Mouse (Mus musculus) heart, embryonic 16.5 days (tissue): ENCODE measurements around the gene Ngfr. TPM values are rescaled to one million over a fixed set of nuclear protein-coding genes. Genes with fewer than 3 reads are reported as not detected.

Experiments
- ATAC-seq: fragments of 200-750 bp; cut with Nextera tagmentation; replicated peaks from 2 replicates; pipeline ENCODE4 v1.8.0; 2017; ENCODE audit warnings: moderate number of reproducible peaks; ENCODE audit not compliant: insufficient read depth, low FRiP score; ENCODE audit errors: extremely low read depth
- H3K27ac ChIP-seq: fragments of 300-500 bp; sonication (generic); 2 replicates; pipeline ENCODE4 v1.5.1; 2014; ENCODE audit warnings: mild to moderate bottlenecking, low read length, control low read depth, moderate library complexity
- H3K27me3 ChIP-seq: fragments of 300-500 bp; sonication (generic); 2 replicates; pipeline ENCODE4 v1.6.1; 2014; ENCODE audit warnings: low read length, mixed read lengths; ENCODE audit not compliant: control insufficient read depth, insufficient read depth
- H3K36me3 ChIP-seq: fragments of 300-500 bp; sonication (generic); 2 replicates; pipeline ENCODE4 v1.6.1; 2014; ENCODE audit not compliant: control insufficient read depth, insufficient read depth
- H3K4me1 ChIP-seq: fragments of 300-500 bp; sonication (generic); 2 replicates; pipeline ENCODE4 v1.6.1; 2014; ENCODE audit warnings: low read length, mixed read lengths; ENCODE audit not compliant: control insufficient read depth, insufficient read depth
- H3K4me2 ChIP-seq: fragments of 300-500 bp; sonication (generic); 2 replicates; pipeline ENCODE4 v1.6.1; 2014; ENCODE audit warnings: low read depth, mild to moderate bottlenecking, control low read depth, low read length
- H3K4me3 ChIP-seq: fragments of 300-500 bp; sonication (generic); 2 replicates; pipeline ENCODE4 v1.5.1; 2014; ENCODE audit warnings: mild to moderate bottlenecking, control low read depth, low read length
- H3K9ac ChIP-seq: fragments of 300-500 bp; sonication (generic); 2 replicates; pipeline ENCODE4 v1.6.1; 2014; ENCODE audit warnings: low read length, control low read depth
- H3K9me3 ChIP-seq: fragments of 300-500 bp; sonication (generic); replicated peaks from 2 replicates; pipeline ENCODE4 v1.6.1; 2016; ENCODE audit warnings: low read length; ENCODE audit not compliant: control insufficient read depth
- WGBS: fragments of 180-500 bp; shearing (Covaris S2); extraction: QIAGEN DNeasy Blood & Tissue Kit; methylation state at CpG from one replicate; pipeline ENCODE4 v1.1.7; 2014; 5-methylcytosine and 5-hydroxymethylcytosine counted together
- polyA plus RNA-seq: library from polyadenylated mRNA; unstranded; fragments of >200 nt; fragmentation: Nextera tagmentation; extraction: Ambion mirVana; gene quantifications from 2 replicates; pipeline ENCODE4 v1.2.1, GENCODE M21; 2015

Gene Ngfr
- polyA plus RNA-seq, 1 experiment from 2014 or later, result 5.3 TPM

- peaks cover 7% of the 10 kb centered on the region for H3K4me1 ChIP-seq
- H3K9me3 ChIP-seq, result no peaks in the 10 kb centered on the region
- no peak overlapping the region for H3K4me3 ChIP-seq
- H3K9ac ChIP-seq, result no peak overlapping the region
- no peak overlapping the region for H3K27ac ChIP-seq
- ATAC-seq, result no peak
- WGBS, result 48% methylated on average over 8 of the region's 8 CpGs
- no peak overlapping the region for H3K4me2 ChIP-seq
- peaks cover 56% of the 10 kb centered on the region for H3K27me3 ChIP-seq
- no peaks in the 10 kb centered on the region for H3K36me3 ChIP-seq
Observed at GRCm38 (mm10) chr11:95576299-95576698, 11.2 kb downstream of the Ngfr start.

GRCm38 (mm10) chr11:95575791-95576190 is 11.7 kb downstream of the Ngfr start:
- peaks cover 9% of the 10 kb centered on the region for H3K4me1 ChIP-seq
- H3K9me3 ChIP-seq, result no peaks in the 10 kb centered on the region
- no peak overlapping the region for H3K9ac ChIP-seq
- peaks cover 54% of the 10 kb centered on the region for H3K27me3 ChIP-seq
- no peak overlapping the region for H3K27ac ChIP-seq
- H3K36me3 ChIP-seq, result no peaks in the 10 kb centered on the region
- WGBS, result 19% methylated on average over 13 of the region's 13 CpGs
- H3K4me3 ChIP-seq, result no peak overlapping the region
- no peak for ATAC-seq
- H3K4me2 ChIP-seq, result peak overlapping the region; percentile 3; the same call in 1 of the 2 replicates

GRCm38 (mm10) chr11:95574786-95575334 is 12.7 kb downstream of the Ngfr start:
- Histone ChIP-seq H3K4me3 (no peak overlapping the region), H3K9me3 (no peaks in the 10 kb centered on the region), H3K4me2 (no peak overlapping the region), H3K27ac (no peak overlapping the region), H3K9ac (no peak overlapping the region), H3K27me3 (peaks cover 48% of the 10 kb centered on the region), H3K36me3 (no peaks in the 10 kb centered on the region), H3K4me1 (peaks cover 9% of the 10 kb centered on the region)
- WGBS, result 86% methylated on average over 6 of the region's 6 CpGs
- ATAC-seq, result no peak

- ATAC-seq, result no peak
- no peak overlapping the region for H3K27ac ChIP-seq
- no peaks in the 10 kb centered on the region for H3K9me3 ChIP-seq
- no peak overlapping the region for H3K4me2 ChIP-seq
- no peaks in the 10 kb centered on the region for H3K36me3 ChIP-seq
- no peak overlapping the region for H3K4me3 ChIP-seq
- no peak overlapping the region for H3K9ac ChIP-seq
- H3K4me1 ChIP-seq, result peaks cover 10% of the 10 kb centered on the region
- H3K27me3 ChIP-seq, result peaks cover 24% of the 10 kb centered on the region
- WGBS, result 46% methylated on average over 3 of the region's 3 CpGs
Observed at GRCm38 (mm10) chr11:95572227-95572626, 15.3 kb downstream of the Ngfr start.

GRCm38 (mm10) chr11:95571755-95572154 is 15.8 kb downstream of the Ngfr start:
- Histone ChIP-seq H3K9me3 (no peaks in the 10 kb centered on the region), H3K4me2 (no peak overlapping the region), H3K27me3 (peaks cover 20% of the 10 kb centered on the region), H3K9ac (no peak overlapping the region), H3K4me1 (peaks cover 10% of the 10 kb centered on the region), H3K4me3 (no peak overlapping the region), H3K36me3 (no peaks in the 10 kb centered on the region), H3K27ac (no peak overlapping the region)
- ATAC-seq, result no peak
- WGBS, result 29% methylated on average over 9 of the region's 9 CpGs

- H3K27ac ChIP-seq, result no peak overlapping the region
- ATAC-seq, result no peak
- 61% methylated on average over 25 of the region's 25 CpGs for WGBS
- no peaks in the 10 kb centered on the region for H3K36me3 ChIP-seq
- no peak overlapping the region for H3K9ac ChIP-seq
- H3K4me1 ChIP-seq, result peaks cover 9% of the 10 kb centered on the region
- H3K27me3 ChIP-seq, result peaks cover 16% of the 10 kb centered on the region
- no peak overlapping the region for H3K4me3 ChIP-seq
- no peak overlapping the region for H3K4me2 ChIP-seq
- H3K9me3 ChIP-seq, result no peaks in the 10 kb centered on the region
Observed at GRCm38 (mm10) chr11:95570827-95571619, 16.5 kb downstream of the Ngfr start.

- H3K27ac ChIP-seq, result no peak overlapping the region
- 84% methylated on average over 6 of the region's 6 CpGs for WGBS
- H3K27me3 ChIP-seq, result peaks cover 13% of the 10 kb centered on the region
- no peak overlapping the region for H3K4me3 ChIP-seq
- no peaks in the 10 kb centered on the region for H3K36me3 ChIP-seq
- no peak for ATAC-seq
- peaks cover 4% of the 10 kb centered on the region; the same call in 1 of the 2 replicates for H3K4me1 ChIP-seq
- H3K9ac ChIP-seq, result no peak overlapping the region
- no peak overlapping the region for H3K4me2 ChIP-seq
- H3K9me3 ChIP-seq, result no peaks in the 10 kb centered on the region
Observed at GRCm38 (mm10) chr11:95569908-95570307, 17.6 kb downstream of the Ngfr start.

- Histone ChIP-seq H3K27me3 (peaks cover 13% of the 10 kb centered on the region), H3K9ac (no peak overlapping the region), H3K9me3 (0 out of 2 replicates have a peak, but pooled peaks cover 2% of the 10 kb centered on the region), H3K4me2 (no peak overlapping the region), H3K27ac (no peak overlapping the region), H3K4me3 (no peak overlapping the region), H3K4me1 (peaks cover 4% of the 10 kb centered on the region; the same call in 1 of the 2 replicates), H3K36me3 (no peaks in the 10 kb centered on the region)
- 64% methylated on average over 8 of the region's 8 CpGs for WGBS
- no peak for ATAC-seq
Observed at GRCm38 (mm10) chr11:95567936-95568715, 19.4 kb downstream of the Ngfr start.

GRCm38 (mm10) chr11:95567366-95567765 is 20.2 kb downstream of the Ngfr start:
- H3K9ac ChIP-seq, result no peak overlapping the region
- no peak overlapping the region for H3K27ac ChIP-seq
- 0 out of 2 replicates have a peak, but pooled peaks cover 2% of the 10 kb centered on the region for H3K9me3 ChIP-seq
- H3K4me2 ChIP-seq, result no peak overlapping the region
- ATAC-seq, result no peak
- peaks cover 10% of the 10 kb centered on the region for H3K27me3 ChIP-seq
- 55% methylated on average over 6 of the region's 6 CpGs for WGBS
- H3K4me3 ChIP-seq, result no peak overlapping the region
- peaks cover 4% of the 10 kb centered on the region; the same call in 1 of the 2 replicates for H3K4me1 ChIP-seq
- no peaks in the 10 kb centered on the region for H3K36me3 ChIP-seq
